10 mouse cellular contexts compared by ENCODE assay signal in the genomic region with DNA sequence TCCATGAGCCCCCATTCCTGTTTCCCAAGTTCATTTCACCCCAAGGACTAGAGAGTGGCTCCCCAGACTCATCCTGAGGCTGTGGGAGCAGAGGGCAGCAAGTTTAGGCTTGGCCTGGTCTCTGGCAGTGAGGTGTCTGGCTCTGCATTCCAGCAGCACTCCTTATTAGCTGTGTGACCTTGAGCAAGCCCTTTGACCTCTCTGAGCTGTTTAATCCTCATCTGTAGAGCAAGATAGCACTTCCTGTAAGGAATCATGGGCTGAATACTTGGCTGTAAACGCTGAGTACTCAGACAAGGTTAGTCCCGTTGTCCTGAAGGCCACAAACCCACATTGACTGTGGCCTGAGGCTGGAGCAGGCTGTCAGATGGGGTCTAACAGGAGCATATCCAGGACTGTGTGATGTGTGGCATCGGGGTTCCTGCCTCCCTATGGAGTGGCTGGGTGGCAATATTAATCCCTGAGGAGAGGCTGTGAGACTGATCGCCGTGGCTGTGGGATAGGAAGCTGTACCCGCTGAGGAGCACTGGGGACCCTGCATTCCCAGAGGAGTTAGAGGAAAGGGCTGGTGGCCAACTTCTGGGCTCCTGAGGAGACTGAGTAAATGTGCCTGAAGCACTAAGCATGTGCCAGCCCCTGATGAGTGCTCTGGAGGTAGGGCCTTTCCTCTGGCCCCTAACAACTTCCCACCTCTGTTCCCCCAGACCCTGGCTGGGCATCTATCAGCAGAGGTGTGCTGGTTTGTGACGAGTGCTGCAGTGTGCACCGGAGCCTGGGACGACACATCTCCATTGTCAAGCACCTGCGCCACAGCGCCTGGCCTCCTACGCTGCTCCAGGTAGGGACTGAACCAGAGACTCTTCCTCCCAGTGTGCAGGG. TPM values are rescaled to one million over a fixed set of nuclear protein-coding genes. Genes with fewer than 3 reads are reported as not detected.
DNase-seq lines count a peak whose midpoint lies in the region; ATAC-seq and TF ChIP-seq lines count a peak whose summit lies in the region.
"Had no signal": no experiment of that assay in that cellular context is flagged by ENCODE, and none has a peak within 500 bp of the region (broad histone marks: within the 10 kb centered on the region; RNA-seq: fewer than 3 reads in every experiment).

No protein-coding gene starts in this region.

- ATAC-seq in heart, postnatal 0 days (ENCODE audit: insufficient read depth, low read depth): no peak
- no peak for ATAC-seq in midbrain, embryonic 13.5 days

- TF ChIP-seq POLR2A in liver, adult 2 months (IDR thresholded peaks at IDR 0.05; ENCODE audit: extremely low read depth, insufficient read depth, low read length): no peak

- H3K36me3 ChIP-seq in liver, adult 2 months (ENCODE audit: control insufficient read depth, insufficient read depth, low read length): no peaks in the 10 kb centered on the region
- peaks cover 36% of the 10 kb centered on the region for H3K36me3 ChIP-seq in heart, postnatal 0 days (replicated peaks; ENCODE audit: control insufficient read depth, insufficient read depth, low read length)
- H3K36me3 ChIP-seq in midbrain, embryonic 13.5 days: peaks cover 38% of the 10 kb centered on the region

- H3K27me3 ChIP-seq in liver, adult 2 months (ENCODE audit: control insufficient read depth, insufficient read depth, low read length): no peaks in the 10 kb centered on the region
- H3K27me3 ChIP-seq in heart, postnatal 0 days (ENCODE audit: control insufficient read depth, insufficient read depth, low read length): no peaks in the 10 kb centered on the region
- H3K27me3 ChIP-seq in midbrain, embryonic 13.5 days: no peaks in the 10 kb centered on the region

- no peak for TF ChIP-seq CTCF in liver, adult 2 months (IDR thresholded peaks at IDR 0.05; ENCODE audit: low read depth, low read length)
- no peak for TF ChIP-seq CTCF in heart, postnatal 0 days (IDR thresholded peaks at IDR 0.05; ENCODE audit: low read depth)

- peaks cover 7% of the 10 kb centered on the region for H3K4me1 ChIP-seq in liver, adult 2 months (ENCODE audit: control insufficient read depth, insufficient read depth, low read length)
- peaks cover 25% of the 10 kb centered on the region for H3K4me1 ChIP-seq in heart, postnatal 0 days (ENCODE audit: control insufficient read depth, insufficient read depth)
- H3K4me1 ChIP-seq in midbrain, embryonic 13.5 days (replicated peaks): peaks cover 65% of the 10 kb centered on the region

- H3K27ac ChIP-seq in liver, adult 2 months (replicated peaks; ENCODE audit: insufficient read depth, low read depth, low read length): 0 out of 2 replicates have a peak overlapping the region, but pooled peaks have one; percentile 23
- H3K27ac ChIP-seq in heart, postnatal 0 days (ENCODE audit: low read depth): peak overlapping the region; percentile 94
- peak overlapping the region; percentile 44 for H3K27ac ChIP-seq in midbrain, embryonic 13.5 days

- H3K4me3 ChIP-seq in liver, adult 2 months (ENCODE audit: insufficient read depth, low read depth, low read length): no peak overlapping the region
- H3K4me3 ChIP-seq in heart, postnatal 0 days (ENCODE audit: low read depth, low read length): no peak overlapping the region
- no peak overlapping the region for H3K4me3 ChIP-seq in midbrain, embryonic 13.5 days (replicated peaks)

- peaks cover 11% of the 10 kb centered on the region for H3K79me2 ChIP-seq in liver, adult 2 months (ENCODE audit: control insufficient read depth, insufficient read depth, low read length)

- WGBS in liver, adult 2 months: 82% methylated on average over 12 of the region's 12 CpGs
- WGBS in heart, postnatal 0 days: 60% methylated on average over 12 of the region's 12 CpGs
- WGBS in midbrain, embryonic 13.5 days: 69% methylated on average over 12 of the region's 12 CpGs

- H3K4me2 ChIP-seq in heart, postnatal 0 days (ENCODE audit: low read depth, low read length): peak overlapping the region; percentile 20; the same call in 1 of the 2 replicates
- H3K4me2 ChIP-seq in midbrain, embryonic 13.5 days (replicated peaks): no peak overlapping the region

- no peak overlapping the region for H3K9ac ChIP-seq in liver, adult 2 months (ENCODE audit: low read depth, low read length)
- H3K9ac ChIP-seq in heart, postnatal 0 days (replicated peaks; ENCODE audit: low read depth, low read length): no peak overlapping the region
- H3K9ac ChIP-seq in midbrain, embryonic 13.5 days (replicated peaks): peak overlapping the region; percentile 36; the same call in 1 of the 2 replicates

- no peaks in the 10 kb centered on the region for H3K9me3 ChIP-seq in heart, postnatal 0 days (replicated peaks; ENCODE audit: control insufficient read depth, low read length)
- no peaks in the 10 kb centered on the region for H3K9me3 ChIP-seq in midbrain, embryonic 13.5 days

- no peak for TF ChIP-seq EP300 in heart, postnatal 0 days (IDR thresholded peaks at IDR 0.05; ENCODE audit: low read depth)

- DNase-seq in adrenal gland, postnatal 14 days: peak; percentile 39
- no peak for DNase-seq in adrenal gland, adult 8-10 months
- DNase-seq in liver, adult 2 months (ENCODE audit: extremely low read depth, low read depth, low spot score): no peak
- DNase-seq in liver: no peak
- DNase-seq in heart, postnatal 0 days (ENCODE audit: low spot score): no peak
- no peak for DNase-seq in layer of hippocampus, adult 18-20 months (ENCODE audit: low spot score in 2 of 2)
- no peak for DNase-seq in adipocyte (ENCODE audit: low spot score)

RNA-seq across cellular contexts. Expression of a gene that starts 5.1 kb away (rescaled TPM):
- 49.5 and 53.0 TPM in 2 replicates for total RNA-seq in adrenal gland, postnatal 14 days (2021)
- 10 to 100 TPM; 42.1 to 61.0 (median 50.0) TPM for total RNA-seq in adrenal gland, adult 8-10 months (2022)
- total RNA-seq in liver, adult 2 months (2014; rRNA removed): 2.8 and 4.4 TPM in 2 replicates
- polyA plus RNA-seq in liver, adult 2 months (2012; rRNA removed): 8.9 and 11.2 TPM in 2 replicates
- total RNA-seq in heart, postnatal 0 days (2014; rRNA removed; ENCODE audit: low replicate concordance): 57.7 and 63.4 TPM in 2 replicates
- 5.5 and 6.2 TPM in 2 replicates for polyA plus RNA-seq in heart, postnatal 0 days (2015; fragmentation: Nextera tagmentation; extraction: Ambion mirVana)
- polyA plus RNA-seq in midbrain, embryonic 13.5 days (2015; fragmentation: Nextera tagmentation; extraction: Ambion mirVana): 13.6 and 14.9 TPM in 2 replicates
- total RNA-seq in layer of hippocampus, adult 18-20 months (2021): 100 to 1,000 TPM; 304 to 343 TPM

RNA-seq across cellular contexts. Expression of a gene that starts 9.0 kb away (rescaled TPM):
- total RNA-seq in adrenal gland, postnatal 14 days (2021): 8.2 and 10.4 TPM in 2 replicates
- total RNA-seq in adrenal gland, adult 8-10 months (2022): 10 to 100 TPM in 2 of 4 experiments, 1 to 10 TPM in 2; 5.7 to 13.6 (median 9.3) TPM
- total RNA-seq in liver, adult 2 months (2014; rRNA removed): 0.37 and 0.67 TPM in 2 replicates
- polyA plus RNA-seq in liver, adult 2 months (2012; rRNA removed): 4.8 and 8.0 TPM in 2 replicates
- 6.4 and 9.9 TPM in 2 replicates for total RNA-seq in heart, postnatal 0 days (2014; rRNA removed; ENCODE audit: low replicate concordance)
- 2.6 and 2.7 TPM in 2 replicates for polyA plus RNA-seq in heart, postnatal 0 days (2015; fragmentation: Nextera tagmentation; extraction: Ambion mirVana)
- polyA plus RNA-seq in midbrain, embryonic 13.5 days (2015; fragmentation: Nextera tagmentation; extraction: Ambion mirVana): 20.8 and 27.6 TPM in 2 replicates
- total RNA-seq in layer of hippocampus, adult 18-20 months (2021): 10 to 100 TPM; 79.4 to 82.3 TPM
- total RNA-seq: neutrophil, adult 5-6 weeks had no signal

RNA-seq across cellular contexts. Expression of a gene that starts 16.4 kb away (rescaled TPM):
- 24.3 and 26.9 TPM in 2 replicates for total RNA-seq in adrenal gland, postnatal 14 days (2021)
- total RNA-seq in adrenal gland, adult 8-10 months (2022): 10 to 100 TPM; 14.6 to 23.9 (median 17.4) TPM
- 43.0 and 44.8 TPM in 2 replicates for total RNA-seq in liver, adult 2 months (2014; rRNA removed)
- polyA plus RNA-seq in liver, adult 2 months (2012; rRNA removed): 32.7 and 55.6 TPM in 2 replicates
- total RNA-seq in heart, postnatal 0 days (2014; rRNA removed; ENCODE audit: low replicate concordance): 2.1 and 4.4 TPM in 2 replicates
- polyA plus RNA-seq in heart, postnatal 0 days (2015; fragmentation: Nextera tagmentation; extraction: Ambion mirVana): 0.86 and 1.2 TPM in 2 replicates
- 2.4 and 2.6 TPM in 2 replicates for polyA plus RNA-seq in midbrain, embryonic 13.5 days (2015; fragmentation: Nextera tagmentation; extraction: Ambion mirVana)
- total RNA-seq in layer of hippocampus, adult 18-20 months (2021): 1 to 10 TPM; 1.4 to 1.7 TPM

RNA-seq across cellular contexts. Expression of a gene that starts 17.3 kb away (rescaled TPM):
- total RNA-seq in adrenal gland, postnatal 14 days (2021): 9.6 and 12.5 TPM in 2 replicates
- total RNA-seq in adrenal gland, adult 8-10 months (2022): 10 to 100 TPM; 15.1 to 28.8 (median 20.0) TPM
- 1.5 and 1.6 TPM in 2 replicates for total RNA-seq in liver, adult 2 months (2014; rRNA removed)
- 5.8 and 6.2 TPM in 2 replicates for polyA plus RNA-seq in liver, adult 2 months (2012; rRNA removed)
- total RNA-seq in heart, postnatal 0 days (2014; rRNA removed; ENCODE audit: low replicate concordance): 13.3 and 14.5 TPM in 2 replicates
- polyA plus RNA-seq in heart, postnatal 0 days (2015; fragmentation: Nextera tagmentation; extraction: Ambion mirVana): 22.5 and 23.8 TPM in 2 replicates
- polyA plus RNA-seq in midbrain, embryonic 13.5 days (2015; fragmentation: Nextera tagmentation; extraction: Ambion mirVana): 16.2 and 16.3 TPM in 2 replicates
- total RNA-seq in layer of hippocampus, adult 18-20 months (2021): 1 to 10 TPM; 6.7 to 7.5 TPM

RNA-seq across cellular contexts. Expression of a gene that starts 20.5 kb away (rescaled TPM):
- not detected in 2 replicates for total RNA-seq in adrenal gland, postnatal 14 days (2021)
- not detected for total RNA-seq in adrenal gland, adult 8-10 months (2022)
- not detected in 2 replicates for total RNA-seq in liver, adult 2 months (2014; rRNA removed)
- not detected in 2 replicates for polyA plus RNA-seq in liver, adult 2 months (2012; rRNA removed)
- total RNA-seq in heart, postnatal 0 days (2014; rRNA removed; ENCODE audit: low replicate concordance): not detected in 2 replicates
- 0.08 TPM in 1 of 2 replicates, not detected in the other for polyA plus RNA-seq in heart, postnatal 0 days (2015; fragmentation: Nextera tagmentation; extraction: Ambion mirVana)
- polyA plus RNA-seq in midbrain, embryonic 13.5 days (2015; fragmentation: Nextera tagmentation; extraction: Ambion mirVana): 0.12 and 0.14 TPM in 2 replicates
- total RNA-seq in layer of hippocampus, adult 18-20 months (2021): not detected
- total RNA-seq: granulocyte monocyte progenitor cell, adult 5-6 weeks had no signal

Comparison
In these comparisons a context has a peak if more than half of its experiments do, and no peak if none do; other contexts are left out.
1. H3K27ac ChIP-seq: peak in every context shown above with its lines; median percentile 94 in heart, postnatal 0 days; 44 in midbrain, embryonic 13.5 days; 23 in liver, adult 2 months.